Mouse (Mus musculus): ENCODE data around the gene 1110025L11Rik.
"Not testable (repeated sequence)": the region's sequence is repeated elsewhere in the genome, so short reads cannot be mapped to it uniquely, and the experiment has no call there.

The 1110025L11Rik gene

GRCm38 (mm10) chr16:89063902-89064301, at the start of gene 1110025L11Rik:
TSS of gene 1110025L11Rik (minus strand) at chr16:89064002.
- not testable (repeated sequence) for DNase-seq (ENCODE audit: low read depth, low spot score)

GRCm38 (mm10) chr16:89071041-89071440, 7.2 kb upstream of the 1110025L11Rik start:
- peak; percentile 46 for DNase-seq (ENCODE audit: low read depth, low spot score)

DNA sequence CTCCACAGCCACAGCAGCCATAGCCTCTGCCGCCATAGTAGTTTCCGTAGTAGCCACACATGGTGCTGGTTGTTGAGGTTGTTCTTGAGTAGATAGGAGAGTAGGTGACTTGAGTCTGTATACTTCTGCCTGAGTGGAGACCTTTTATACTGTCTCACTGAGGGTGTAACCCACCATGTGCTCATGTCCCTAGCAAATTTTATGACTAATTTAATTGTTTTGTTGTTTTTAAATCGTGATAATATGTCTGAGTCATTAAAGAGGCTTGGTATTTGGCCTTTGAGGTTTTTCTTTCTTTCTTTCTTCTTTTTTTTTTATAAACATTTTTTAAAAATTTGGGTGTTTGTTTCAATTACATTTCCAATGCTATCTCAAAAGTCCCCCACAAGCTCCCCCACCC, 16.0 kb downstream of the 1110025L11Rik start, which contains the start of gene Krtap6-5:
Krtap6-5 (minus strand) TSS at position 101 of the 400 bp plus-strand sequence.
- no peak for DNase-seq (ENCODE audit: low read depth, low spot score)

- DNase-seq (ENCODE audit: low read depth, low spot score): not testable (repeated sequence)
These were observed 22.4 kb downstream of the 1110025L11Rik start, which contains the start of gene Gm10228 for GRCm38 (mm10) chr16:89041372-89041771. TSS of gene Gm10228 (minus strand) at chr16:89041472.

DNA sequence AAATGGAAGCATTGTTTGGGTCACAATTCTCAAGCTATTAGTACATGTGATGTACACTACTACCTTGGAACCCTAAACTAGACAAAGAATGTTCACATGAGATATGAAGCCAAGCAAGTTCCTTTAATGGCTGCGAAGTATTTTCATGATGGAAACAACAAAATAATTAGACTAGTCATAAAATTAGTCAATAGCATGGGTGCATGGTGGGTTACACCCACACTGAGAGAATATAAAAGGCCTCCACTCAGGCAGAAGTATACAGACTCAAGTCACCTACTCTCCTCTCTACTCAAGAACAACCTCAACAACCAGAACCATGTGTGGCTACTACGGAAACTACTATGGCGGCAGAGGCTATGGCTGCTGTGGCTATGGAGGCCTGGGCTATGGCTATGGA, 32.4 kb downstream of the 1110025L11Rik start, which contains the start of gene Krtap6-1:
Krtap6-1 (plus strand) TSS at position 301 of the 400 bp plus-strand sequence.
- not testable (repeated sequence) for DNase-seq (ENCODE audit: low read depth, low spot score)

DNA sequence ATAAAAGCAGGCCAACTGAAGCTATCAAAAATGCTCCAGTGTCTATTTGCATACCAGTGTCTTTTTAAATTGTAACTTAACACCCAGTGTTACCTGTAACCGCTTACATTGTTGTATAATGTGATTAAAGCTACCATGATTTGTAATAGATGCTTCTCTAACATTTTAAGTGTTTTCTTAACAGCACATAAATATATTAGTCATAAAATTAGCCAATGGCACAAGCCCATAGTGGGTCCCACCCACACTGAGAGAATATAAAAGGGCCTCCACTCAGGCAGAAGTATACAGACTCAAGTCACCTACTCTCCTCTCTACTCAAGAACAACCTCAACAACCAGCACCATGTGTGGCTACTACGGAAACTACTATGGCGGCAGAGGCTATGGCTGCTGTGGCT, 48.8 kb downstream of the 1110025L11Rik start, which contains the start of gene Gm10229:
Gm10229 (plus strand) TSS at position 301 of the 400 bp plus-strand sequence.
- not testable (repeated sequence) for DNase-seq (ENCODE audit: low read depth, low spot score)

DNA sequence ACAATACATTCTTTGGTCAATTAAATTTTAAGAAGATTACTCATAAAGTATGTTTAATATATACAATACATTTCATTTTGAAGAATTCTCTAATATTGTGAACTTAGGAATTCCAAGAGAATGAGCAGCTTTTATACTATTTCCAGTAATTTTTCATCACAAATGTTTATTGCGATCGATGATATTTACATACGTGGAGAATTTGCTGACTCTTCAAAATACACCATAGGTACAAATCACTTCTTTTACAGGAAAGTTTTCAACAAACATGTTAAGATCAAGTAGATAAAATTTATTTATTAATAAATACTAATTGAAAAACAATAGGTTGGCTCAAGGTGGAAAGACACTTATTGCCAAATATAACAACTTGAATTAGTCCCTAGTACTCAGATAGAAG, 49.8 kb downstream of the 1110025L11Rik start:
- no peak for DNase-seq (ENCODE audit: low read depth, low spot score)
